Mouse (Mus musculus) adrenal gland, postnatal 14 days (tissue): Measurements from ENCODE around the gene Ccnb1ip1. TPM values are rescaled to one million over a fixed set of nuclear protein-coding genes. Genes with fewer than 3 reads are reported as not detected.
"Not testable (repeated sequence)": the region's sequence is repeated elsewhere in the genome, so short reads cannot be mapped to it uniquely, and the experiment has no call there.

Source experiments
- DNase-seq: peaks from one replicate; pipeline ENCODE4 v3.0.0; 2021; ENCODE audit warnings: mixed read lengths
- long read RNA-seq, 2 experiments: library from polyadenylated mRNA; stranded (forward); transcript quantifications; one replicate each; pipeline ENCODE4 v2.0.0; 2021
- total RNA-seq: library from RNA; stranded (reverse); gene quantifications from 2 replicates; pipeline ENCODE4 v1.2.3, GENCODE M21; 2021

Ccnb1ip1 gene
- not detected in 2 replicates for total RNA-seq
- long read RNA-seq, experiment 1: 0 reads
- long read RNA-seq, experiment 2: 0 reads

GRCm38 (mm10) chr14:50807487-50808072 lies at the start of gene Ccnb1ip1, which contains the start of gene Parp2:
Gene Ccnb1ip1 (minus strand): TSS chr14:50807732.
Gene Parp2 (plus strand): TSS chr14:50807841.
- DNase-seq: peak; percentile 97

- no peak for DNase-seq
Observed at GRCm38 (mm10) chr14:50855788-50856187, 48.3 kb upstream of the Ccnb1ip1 start.

GRCm38 (mm10) chr14:50837236-50837635 lies 29.7 kb upstream of the Ccnb1ip1 start:
- DNase-seq: peak; percentile 34

GRCm38 (mm10) chr14:50834435-50834834 lies 26.9 kb upstream of the Ccnb1ip1 start:
- DNase-seq: no peak

- no peak for DNase-seq
Observed at GRCm38 (mm10) chr14:50833964-50834363, 26.4 kb upstream of the Ccnb1ip1 start.

- no peak for DNase-seq
Observed at GRCm38 (mm10) chr14:50829878-50830277, 22.3 kb upstream of the Ccnb1ip1 start.

GRCm38 (mm10) chr14:50826579-50826978 lies 19.0 kb upstream of the Ccnb1ip1 start:
- DNase-seq: no peak

- no peak for DNase-seq
Observed at GRCm38 (mm10) chr14:50824219-50824618, 16.7 kb upstream of the Ccnb1ip1 start.

- no peak for DNase-seq
Observed at GRCm38 (mm10) chr14:50823240-50823639, 15.7 kb upstream of the Ccnb1ip1 start.

GRCm38 (mm10) chr14:50813060-50813459 lies 5.5 kb upstream of the Ccnb1ip1 start:
- DNase-seq: no peak

GRCm38 (mm10) chr14:50806469-50806868 lies 1.1 kb downstream of the Ccnb1ip1 start:
- DNase-seq: not testable (repeated sequence)

- no peak for DNase-seq
Observed at GRCm38 (mm10) chr14:50804683-50805082, 2.8 kb downstream of the Ccnb1ip1 start.

- DNase-seq: peak; percentile 35
Observed at GRCm38 (mm10) chr14:50802843-50803562, 4.5 kb downstream of the Ccnb1ip1 start.

- no peak for DNase-seq
Observed at GRCm38 (mm10) chr14:50802441-50802840, 5.1 kb downstream of the Ccnb1ip1 start.

- DNase-seq: peak; percentile 37
Observed at GRCm38 (mm10) chr14:50799502-50800259, 7.9 kb downstream of the Ccnb1ip1 start.

GRCm38 (mm10) chr14:50798512-50798911 lies 9.0 kb downstream of the Ccnb1ip1 start:
- DNase-seq: peak; percentile 15

GRCm38 (mm10) chr14:50796464-50796863 lies 11.1 kb downstream of the Ccnb1ip1 start:
- DNase-seq: no peak

- no peak for DNase-seq
Observed at GRCm38 (mm10) chr14:50795965-50796364, 11.6 kb downstream of the Ccnb1ip1 start.

GRCm38 (mm10) chr14:50795261-50795935 lies 12.1 kb downstream of the Ccnb1ip1 start:
- DNase-seq: no peak

- no peak for DNase-seq
Observed at GRCm38 (mm10) chr14:50788157-50788556, 19.4 kb downstream of the Ccnb1ip1 start.

- DNase-seq: peak; percentile 95
Observed at GRCm38 (mm10) chr14:50785251-50785637, 22.3 kb downstream of the Ccnb1ip1 start, which contains the start of gene Ttc5. Gene Ttc5 (minus strand): TSS chr14:50785519.
